Mouse (Mus musculus): ENCODE measurements around the gene Rarb. TPM values are rescaled to one million over a fixed set of nuclear protein-coding genes. Genes with fewer than 3 reads are reported as not detected.
A peak's percentile ranks its signal among the peaks of the same experiment; 100 is the strongest.

The Rarb gene
- polyA plus RNA-seq, 1 experiment from 2014 or later, result 25.2 TPM

DNA sequence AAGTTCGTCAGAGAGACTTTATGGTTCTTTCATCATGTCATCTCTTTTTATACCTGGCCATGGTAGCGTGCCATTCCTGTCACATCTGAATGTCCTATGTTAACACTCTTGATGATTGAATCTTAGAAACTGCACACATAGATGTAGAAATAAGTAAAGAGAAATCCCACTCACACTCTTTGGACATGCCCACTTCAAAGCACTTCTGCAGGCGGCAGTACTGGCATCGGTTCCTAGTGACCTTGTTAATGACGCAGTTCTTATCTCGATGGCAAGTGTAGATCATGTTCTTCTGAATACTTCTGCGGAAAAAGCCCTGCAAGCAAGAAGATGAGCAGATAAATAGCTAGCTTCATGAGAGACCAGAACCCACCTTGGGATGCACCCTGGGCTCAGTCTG lies 310.2 kb downstream of the Rarb start:
- Histone ChIP-seq H3K27ac (ENCODE audit: low read depth, low read length) (no peak overlapping the region), H3K9ac (replicated peaks; ENCODE audit: low read depth, low read length) (no peak overlapping the region), H3K36me3 (ENCODE audit: control insufficient read depth, insufficient read depth, low read length) (no peaks in the 10 kb centered on the region; the same call in 1 of the 2 replicates), H3K27me3 (ENCODE audit: control insufficient read depth, insufficient read depth, low read length) (no peaks in the 10 kb centered on the region), H3K4me1 (ENCODE audit: control insufficient read depth, insufficient read depth, low read length) (no peaks in the 10 kb centered on the region), H3K4me3 (ENCODE audit: low read depth, low read length) (no peak overlapping the region), H3K9me3 (ENCODE audit: control insufficient read depth, low read length) (no peaks in the 10 kb centered on the region), H3K4me2 (ENCODE audit: low read depth, low read length) (no peak overlapping the region)
- WGBS, result 94% methylated on average over 7 of the region's 7 CpGs
- ATAC-seq (ENCODE audit: low read depth), result no peak

- H3K27me3 ChIP-seq (ENCODE audit: control insufficient read depth, insufficient read depth, low read length), result no peaks in the 10 kb centered on the region
- no peaks in the 10 kb centered on the region for H3K36me3 ChIP-seq (ENCODE audit: control insufficient read depth, insufficient read depth, low read length)
- no peak overlapping the region for H3K4me2 ChIP-seq (ENCODE audit: low read depth, low read length)
- WGBS, result 50% methylated on average over 2 of the region's 2 CpGs
- H3K4me1 ChIP-seq (ENCODE audit: control insufficient read depth, insufficient read depth, low read length), result no peaks in the 10 kb centered on the region
- H3K9ac ChIP-seq (replicated peaks; ENCODE audit: low read depth, low read length), result no peak overlapping the region
- H3K27ac ChIP-seq (ENCODE audit: low read depth, low read length), result no peak overlapping the region
- no peaks in the 10 kb centered on the region for H3K9me3 ChIP-seq (ENCODE audit: control insufficient read depth, low read length)
- H3K4me3 ChIP-seq (ENCODE audit: low read depth, low read length), result no peak overlapping the region
- no peak for ATAC-seq (ENCODE audit: low read depth)
Observed at GRCm38 (mm10) chr14:16497226-16497661, 321.7 kb downstream of the Rarb start.

DNA sequence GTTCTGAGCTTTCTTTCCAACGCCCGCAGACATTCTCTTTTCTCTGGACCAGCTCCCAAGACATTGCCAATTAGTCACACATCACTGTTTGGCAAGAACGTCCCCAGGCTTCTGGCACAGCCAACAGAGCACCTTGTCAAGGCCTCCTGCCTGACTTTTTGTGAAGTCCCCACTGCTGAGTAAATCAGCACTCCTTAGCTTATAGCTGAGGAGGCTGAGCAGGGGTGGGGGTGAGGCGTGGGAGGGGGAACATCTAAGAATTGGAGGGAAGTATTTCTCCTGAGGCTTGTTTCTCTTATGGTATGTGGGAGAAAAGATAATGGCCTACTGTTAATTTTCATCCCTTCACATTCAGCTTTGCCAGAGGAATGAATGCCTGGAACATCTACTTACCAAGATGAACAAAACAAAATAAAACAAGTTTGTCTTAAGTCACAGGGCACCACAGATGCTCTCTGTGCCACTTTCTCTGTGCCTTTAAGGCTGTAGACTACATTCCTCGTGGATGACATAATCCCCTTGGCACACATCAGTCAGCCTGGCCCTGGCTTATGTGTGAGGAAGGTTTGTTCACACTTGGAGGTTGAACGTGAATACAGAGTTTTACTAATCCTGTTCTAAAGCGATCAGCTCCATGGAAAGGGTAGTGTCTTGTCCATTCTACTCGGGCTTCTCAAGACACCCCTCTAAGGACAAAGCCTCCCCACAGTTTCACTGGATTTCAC lies 335.1 kb downstream of the Rarb start:
- no peaks in the 10 kb centered on the region for H3K36me3 ChIP-seq (ENCODE audit: control insufficient read depth, insufficient read depth, low read length)
- no peaks in the 10 kb centered on the region for H3K27me3 ChIP-seq (ENCODE audit: control insufficient read depth, insufficient read depth, low read length)
- peak; percentile 83 for ATAC-seq (ENCODE audit: low read depth)
- no peaks in the 10 kb centered on the region for H3K9me3 ChIP-seq (ENCODE audit: control insufficient read depth, low read length)
- 49% methylated on average over 8 of the region's 8 CpGs for WGBS
- no peak overlapping the region for H3K27ac ChIP-seq (ENCODE audit: low read depth, low read length)
- H3K4me2 ChIP-seq (ENCODE audit: low read depth, low read length), result no peak overlapping the region
- H3K4me1 ChIP-seq (ENCODE audit: control insufficient read depth, insufficient read depth, low read length), result no peaks in the 10 kb centered on the region
- H3K4me3 ChIP-seq (ENCODE audit: low read depth, low read length), result no peak overlapping the region
- no peak overlapping the region for H3K9ac ChIP-seq (replicated peaks; ENCODE audit: low read depth, low read length)

DNA sequence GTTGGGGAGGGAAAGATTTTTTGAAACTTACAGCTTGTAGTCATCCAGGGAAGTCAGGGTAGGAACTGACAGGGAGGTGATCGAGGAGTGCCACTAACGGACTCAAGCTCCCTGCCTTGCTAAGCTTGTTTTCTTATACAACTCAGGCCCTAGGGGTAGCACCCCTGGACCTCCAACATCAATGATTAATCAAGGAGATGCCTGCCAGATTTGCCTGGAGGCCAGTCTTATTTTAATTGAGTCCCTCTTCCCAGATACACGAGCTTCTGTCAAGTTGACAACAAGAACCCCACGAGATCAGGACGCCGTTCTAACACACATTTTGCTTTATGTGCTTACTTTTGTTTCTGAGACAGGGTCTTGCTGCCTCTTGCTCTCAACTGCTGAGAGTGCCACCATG lies 338.3 kb downstream of the Rarb start:
- no peak for ATAC-seq (ENCODE audit: low read depth)
- Histone ChIP-seq H3K4me1 (ENCODE audit: control insufficient read depth, insufficient read depth, low read length) (no peaks in the 10 kb centered on the region), H3K27ac (ENCODE audit: low read depth, low read length) (no peak overlapping the region), H3K27me3 (ENCODE audit: control insufficient read depth, insufficient read depth, low read length) (no peaks in the 10 kb centered on the region), H3K9ac (replicated peaks; ENCODE audit: low read depth, low read length) (no peak overlapping the region), H3K4me2 (ENCODE audit: low read depth, low read length) (no peak overlapping the region), H3K9me3 (ENCODE audit: control insufficient read depth, low read length) (no peaks in the 10 kb centered on the region), H3K4me3 (ENCODE audit: low read depth, low read length) (no peak overlapping the region), H3K36me3 (ENCODE audit: control insufficient read depth, insufficient read depth, low read length) (no peaks in the 10 kb centered on the region)
- WGBS, result 71% methylated on average over 6 of the region's 6 CpGs

- Histone ChIP-seq H3K4me3 (ENCODE audit: low read depth, low read length) (no peak overlapping the region), H3K27ac (ENCODE audit: low read depth, low read length) (no peak overlapping the region), H3K27me3 (ENCODE audit: control insufficient read depth, insufficient read depth, low read length) (no peaks in the 10 kb centered on the region), H3K9me3 (ENCODE audit: control insufficient read depth, low read length) (no peaks in the 10 kb centered on the region), H3K9ac (replicated peaks; ENCODE audit: low read depth, low read length) (no peak overlapping the region), H3K4me2 (ENCODE audit: low read depth, low read length) (no peak overlapping the region), H3K4me1 (ENCODE audit: control insufficient read depth, insufficient read depth, low read length) (no peaks in the 10 kb centered on the region), H3K36me3 (ENCODE audit: control insufficient read depth, insufficient read depth, low read length) (no peaks in the 10 kb centered on the region)
- whole genome bisulfite sequencing, result 85% methylated on average over 2 of the region's 2 CpGs
- ATAC-seq (ENCODE audit: low read depth), result no peak
Observed at GRCm38 (mm10) chr14:16479521-16479920, 339.4 kb downstream of the Rarb start.

DNA sequence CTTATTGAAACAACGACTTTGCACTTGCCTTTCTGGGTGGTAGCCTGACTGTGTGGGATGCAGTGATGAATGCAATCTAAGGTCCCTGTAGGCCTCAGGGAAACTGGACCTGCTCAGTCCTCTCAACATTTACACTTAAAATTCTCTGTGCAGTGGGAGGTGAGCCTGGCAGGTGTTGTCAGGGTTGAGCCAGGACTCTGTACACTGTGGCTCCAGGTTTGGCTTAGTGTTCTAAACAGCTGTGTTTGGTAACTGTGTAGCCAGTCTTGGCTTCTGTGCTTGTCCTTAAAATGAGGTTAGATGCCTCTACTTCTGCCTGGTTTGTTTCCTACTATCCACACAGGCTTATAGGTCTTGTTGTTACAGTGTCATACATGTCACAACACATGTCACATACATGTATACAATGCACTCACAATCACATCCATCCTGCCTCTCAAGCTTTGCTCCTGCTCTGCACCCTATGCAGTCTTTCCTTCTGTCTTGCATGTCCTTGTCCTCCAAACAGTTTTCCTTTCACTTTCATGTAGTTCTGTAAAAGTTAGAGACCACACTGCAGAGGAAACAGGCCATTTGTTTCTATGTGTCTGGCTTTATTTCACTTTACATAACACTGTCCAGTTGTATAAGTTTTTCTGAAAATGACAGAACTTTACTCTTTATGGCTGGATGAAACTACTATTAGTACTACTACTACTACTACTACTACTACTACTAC lies 340.2 kb downstream of the Rarb start:
- WGBS, result 92% methylated on average over 1 of the region's 1 CpGs
- H3K36me3 ChIP-seq (ENCODE audit: control insufficient read depth, insufficient read depth, low read length), result no peaks in the 10 kb centered on the region
- H3K4me2 ChIP-seq (ENCODE audit: low read depth, low read length), result no peak overlapping the region
- no peak overlapping the region for H3K4me3 ChIP-seq (ENCODE audit: low read depth, low read length)
- no peak for ATAC-seq (ENCODE audit: low read depth)
- no peaks in the 10 kb centered on the region for H3K27me3 ChIP-seq (ENCODE audit: control insufficient read depth, insufficient read depth, low read length)
- H3K4me1 ChIP-seq (ENCODE audit: control insufficient read depth, insufficient read depth, low read length), result no peaks in the 10 kb centered on the region
- H3K27ac ChIP-seq (ENCODE audit: low read depth, low read length), result no peak overlapping the region
- H3K9me3 ChIP-seq (ENCODE audit: control insufficient read depth, low read length), result no peaks in the 10 kb centered on the region
- no peak overlapping the region for H3K9ac ChIP-seq (replicated peaks; ENCODE audit: low read depth, low read length)

DNA sequence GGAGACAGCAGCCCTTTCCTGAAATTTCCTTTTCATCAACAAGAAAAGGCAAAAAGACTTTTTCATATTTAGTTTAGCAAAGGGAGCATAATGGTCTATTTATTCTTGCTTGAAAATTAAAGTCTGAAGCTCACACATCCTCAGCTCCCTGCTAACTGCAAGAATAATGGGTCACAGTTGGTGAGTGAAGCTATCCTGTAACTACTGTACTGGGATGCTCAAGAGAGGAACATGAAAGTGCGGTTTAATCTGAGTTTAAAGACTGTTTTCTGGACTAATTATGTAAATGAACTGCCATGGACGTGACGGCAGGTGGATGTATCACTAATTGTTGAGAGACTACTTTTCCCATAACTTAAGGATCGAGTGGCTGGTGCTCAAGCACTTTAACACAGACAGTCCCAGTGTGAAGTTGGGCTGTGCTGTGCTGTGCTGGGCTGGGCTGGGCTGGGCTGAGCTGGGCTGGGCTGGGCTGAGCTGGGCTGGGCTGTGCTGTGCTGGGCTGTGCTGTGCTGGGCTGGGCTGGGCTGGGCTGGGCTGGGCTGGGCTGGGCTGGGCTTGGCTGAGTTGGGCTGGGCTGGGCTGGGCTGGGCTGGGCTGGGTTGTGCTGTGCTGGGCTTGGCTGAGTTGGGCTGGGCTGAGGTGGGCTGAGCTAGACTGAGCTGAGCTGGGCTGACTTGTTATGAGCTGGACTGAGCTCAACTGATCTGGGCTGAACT lies 370.5 kb downstream of the Rarb start:
- H3K4me1 ChIP-seq (ENCODE audit: control insufficient read depth, insufficient read depth, low read length), result no peaks in the 10 kb centered on the region
- H3K27ac ChIP-seq (ENCODE audit: low read depth, low read length), result no peak overlapping the region
- no peaks in the 10 kb centered on the region for H3K9me3 ChIP-seq (ENCODE audit: control insufficient read depth, low read length)
- no peak overlapping the region for H3K4me3 ChIP-seq (ENCODE audit: low read depth, low read length)
- no peaks in the 10 kb centered on the region for H3K27me3 ChIP-seq (ENCODE audit: control insufficient read depth, insufficient read depth, low read length)
- peak; percentile 65 for ATAC-seq (ENCODE audit: low read depth)
- H3K36me3 ChIP-seq (ENCODE audit: control insufficient read depth, insufficient read depth, low read length), result no peaks in the 10 kb centered on the region
- no peak overlapping the region for H3K9ac ChIP-seq (replicated peaks; ENCODE audit: low read depth, low read length)
- WGBS, result 34% methylated on average over 4 of the region's 4 CpGs
- H3K4me2 ChIP-seq (ENCODE audit: low read depth, low read length), result no peak overlapping the region

- peak; percentile 82 for ATAC-seq (ENCODE audit: low read depth)
- no peak overlapping the region for H3K4me3 ChIP-seq (ENCODE audit: low read depth, low read length)
- no peak overlapping the region for H3K9ac ChIP-seq (replicated peaks; ENCODE audit: low read depth, low read length)
- 29% methylated on average over 3 of the region's 3 CpGs for whole genome bisulfite sequencing
- H3K27ac ChIP-seq (ENCODE audit: low read depth, low read length), result no peak overlapping the region
- no peaks in the 10 kb centered on the region for H3K27me3 ChIP-seq (ENCODE audit: control insufficient read depth, insufficient read depth, low read length)
- no peaks in the 10 kb centered on the region for H3K4me1 ChIP-seq (ENCODE audit: control insufficient read depth, insufficient read depth, low read length)
- no peaks in the 10 kb centered on the region for H3K9me3 ChIP-seq (ENCODE audit: control insufficient read depth, low read length)
- H3K36me3 ChIP-seq (ENCODE audit: control insufficient read depth, insufficient read depth, low read length), result no peaks in the 10 kb centered on the region
- no peak overlapping the region for H3K4me2 ChIP-seq (ENCODE audit: low read depth, low read length)
Observed at GRCm38 (mm10) chr14:16447587-16447986, 371.4 kb downstream of the Rarb start.

DNA sequence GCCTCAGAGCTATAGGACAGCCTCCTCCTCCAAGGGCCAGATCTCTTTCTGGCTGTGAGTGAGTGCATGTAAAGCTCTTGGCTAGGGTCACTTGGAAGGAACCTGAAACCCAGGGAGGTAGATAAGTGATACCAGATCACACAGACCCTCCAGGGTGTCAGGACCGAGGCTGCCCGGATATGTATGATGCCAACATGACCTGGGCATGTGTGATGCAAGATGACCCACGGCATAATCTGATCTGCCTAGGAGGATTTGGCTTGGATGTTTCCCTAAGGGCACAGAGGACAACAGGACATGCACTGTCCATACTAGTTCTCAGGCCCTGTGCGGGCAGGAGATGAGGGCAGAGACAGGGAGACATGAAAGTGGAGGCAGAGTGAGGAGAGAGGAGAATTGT lies 374.1 kb downstream of the Rarb start:
- 89% methylated on average over 4 of the region's 4 CpGs for WGBS
- no peaks in the 10 kb centered on the region for H3K27me3 ChIP-seq (ENCODE audit: control insufficient read depth, insufficient read depth, low read length)
- H3K36me3 ChIP-seq (ENCODE audit: control insufficient read depth, insufficient read depth, low read length), result no peaks in the 10 kb centered on the region
- no peaks in the 10 kb centered on the region; the same call in 1 of the 2 replicates for H3K4me1 ChIP-seq (ENCODE audit: control insufficient read depth, insufficient read depth, low read length)
- H3K4me3 ChIP-seq (ENCODE audit: low read depth, low read length), result no peak overlapping the region
- no peaks in the 10 kb centered on the region for H3K9me3 ChIP-seq (ENCODE audit: control insufficient read depth, low read length)
- ATAC-seq (ENCODE audit: low read depth), result no peak
- H3K27ac ChIP-seq (ENCODE audit: low read depth, low read length), result no peak overlapping the region
- H3K4me2 ChIP-seq (ENCODE audit: low read depth, low read length), result no peak overlapping the region
- no peak overlapping the region for H3K9ac ChIP-seq (replicated peaks; ENCODE audit: low read depth, low read length)
